Mouse (Mus musculus) gastrocnemius, postnatal 4 days (tissue): ENCODE measurements around the gene Zfp628. TPM values are rescaled to one million over a fixed set of nuclear protein-coding genes. Genes with fewer than 3 reads are reported as not detected.

Experiments
- DNase-seq, 2 experiments: peaks; one replicate each; pipeline ENCODE4 v3.0.0; 2021 to 2022; ENCODE audit warnings: low spot score in 2 of 2, mixed read lengths in 2 of 2
- total RNA-seq, 2 experiments: library from RNA; stranded (reverse); gene quantifications; 2 replicates each; pipeline ENCODE4 v1.2.3; 2021

The Zfp628 gene
- total RNA-seq, 2 experiments from 2014 or later, result 14.0 to 14.6 TPM

GRCm38 (mm10) chr7:4937392-4937791 is 22.4 kb downstream of the Zfp628 start:
- no peak for DNase-seq

GRCm38 (mm10) chr7:4938456-4938855 is 23.4 kb downstream of the Zfp628 start:
- peak in 1 of 2 experiments; percentile 78 for DNase-seq

- DNase-seq, result peak; percentile 69 to 79
Measured at GRCm38 (mm10) chr7:4940068-4940479, 25.1 kb downstream of the Zfp628 start.

- no peak for DNase-seq
Measured at GRCm38 (mm10) chr7:4942673-4943072, 27.7 kb downstream of the Zfp628 start.

GRCm38 (mm10) chr7:4943223-4943815 is 28.3 kb downstream of the Zfp628 start:
- peak; percentile 84 to 89 for DNase-seq

- DNase-seq, result peak in 1 of 2 experiments; percentile 83
Measured at GRCm38 (mm10) chr7:4947855-4948254, 32.8 kb downstream of the Zfp628 start.

- no peak for DNase-seq
Measured at GRCm38 (mm10) chr7:4948386-4948785, 33.4 kb downstream of the Zfp628 start.

- DNase-seq, result no peak
Measured at GRCm38 (mm10) chr7:4950561-4951342, 35.7 kb downstream of the Zfp628 start.

GRCm38 (mm10) chr7:4953815-4954445 is 38.9 kb downstream of the Zfp628 start:
- DNase-seq, result no peak

GRCm38 (mm10) chr7:4957361-4957760 is 42.3 kb downstream of the Zfp628 start:
- no peak for DNase-seq

GRCm38 (mm10) chr7:4963527-4963926 is 48.5 kb downstream of the Zfp628 start:
- DNase-seq, result peak in 1 of 2 experiments; percentile 17

GRCm38 (mm10) chr7:4964272-4964671 is 49.3 kb downstream of the Zfp628 start, which contains the start of gene Sbk2:
Sbk2 (minus strand) TSS chr7:4964406.
- peak; percentile 66 to 85 for DNase-seq

- no peak for DNase-seq
Measured at GRCm38 (mm10) chr7:4964988-4965387, 50.0 kb downstream of the Zfp628 start.

- DNase-seq, result no peak
Measured at GRCm38 (mm10) chr7:4971068-4971467, 56.1 kb downstream of the Zfp628 start, which contains the start of gene Sbk3. Sbk3 (minus strand) TSS chr7:4971168.

Other genes with a start within 250 kb of the Zfp628 start
- 10 to 100 TPM; 25.7 to 27.8 TPM for gene Hspbp1, start 230.1 kb upstream of the Zfp628 start, total RNA-seq
- 1 to 10 TPM; 6.7 to 7.3 TPM for gene Brsk1, start 224.6 kb upstream of the Zfp628 start, total RNA-seq
- under 1 TPM; 0.13 to 0.29 TPM for gene Tmem150b, start 190.0 kb upstream of the Zfp628 start, total RNA-seq
- gene Kmt5c, start 175.1 kb upstream of the Zfp628 start, total RNA-seq, result 10 to 100 TPM; 33.2 to 39.2 TPM
- 1 to 10 TPM; 7.6 to 8.0 TPM for gene Cox6b2, start 162.1 kb upstream of the Zfp628 start, total RNA-seq
- not detected for gene Fam71e2, start 143.9 kb upstream of the Zfp628 start, total RNA-seq
- gene Il11, start 132.4 kb upstream of the Zfp628 start, total RNA-seq, result under 1 TPM; 0.18 to 0.29 TPM
- gene Tmem190, start 132.3 kb upstream of the Zfp628 start, total RNA-seq, result not detected
- gene Tmem238, start 125.6 kb upstream of the Zfp628 start, total RNA-seq, result 1 to 10 TPM; 3.7 to 5.2 TPM
- gene Rpl28, start 122.3 kb upstream of the Zfp628 start, total RNA-seq, result 1,000 to 10,000 TPM; 1,080 to 1,143 TPM
- 100 to 1,000 TPM; 122 to 140 TPM for gene Ube2s, start 102.6 kb upstream of the Zfp628 start, total RNA-seq
- gene Shisa7, start 70.5 kb upstream of the Zfp628 start, total RNA-seq, result under 1 TPM in 1 of 2 experiments, not detected in 1; 0.05 TPM
- 1 to 10 TPM; 2.3 to 2.5 TPM for gene Isoc2b, start 45.0 kb upstream of the Zfp628 start, total RNA-seq
- gene Isoc2a, start 38.1 kb upstream of the Zfp628 start, total RNA-seq, result 10 to 100 TPM; 10.7 to 11.7 TPM
- not detected for gene Gm36210, start 8.7 kb upstream of the Zfp628 start, total RNA-seq
- 1 to 10 TPM; 4.6 to 5.2 TPM for gene Nat14, start 6.8 kb downstream of the Zfp628 start, total RNA-seq
- gene Ssc5d, start 10.6 kb downstream of the Zfp628 start, total RNA-seq, result 10 to 100 TPM; 67.3 to 73.3 TPM
- 10 to 100 TPM; 13.0 to 15.9 TPM for gene Sbk2, start 49.2 kb downstream of the Zfp628 start, total RNA-seq
- gene Sbk3, start 56.0 kb downstream of the Zfp628 start, total RNA-seq, result under 1 TPM in 1 of 2 experiments, not detected in 1; 0.13 TPM
- 10 to 100 TPM; 17.9 to 22.2 TPM for gene Zfp579, start 80.9 kb downstream of the Zfp628 start, total RNA-seq
- 1 to 10 TPM; 9.0 to 9.6 TPM for gene Zfp524, start 99.2 kb downstream of the Zfp628 start, total RNA-seq
- gene Fiz1, start 99.5 kb downstream of the Zfp628 start, total RNA-seq, result 10 to 100 TPM; 25.5 to 28.9 TPM
- not detected for gene Gm44973, start 100.3 kb downstream of the Zfp628 start, total RNA-seq
- gene Zfp865, start 105.2 kb downstream of the Zfp628 start, total RNA-seq, result 10 to 100 TPM; 24.5 to 27.4 TPM
- under 1 TPM; 0.80 to 0.91 TPM for gene Ccdc106, start 105.3 kb downstream of the Zfp628 start, total RNA-seq
- not detected for gene 4632433K11Rik, start 118.9 kb downstream of the Zfp628 start, total RNA-seq
- gene Zfp784, start 123.2 kb downstream of the Zfp628 start, total RNA-seq, result 1 to 10 TPM; 5.8 to 6.6 TPM
- gene Zfp580, start 136.3 kb downstream of the Zfp628 start, total RNA-seq, result 10 to 100 TPM; 10.1 to 11.6 TPM
- gene U2af2, start 146.9 kb downstream of the Zfp628 start, total RNA-seq, result 100 to 1,000 TPM; 117 to 127 TPM
- 100 to 1,000 TPM; 112 to 117 TPM for gene Epn1, start 165.0 kb downstream of the Zfp628 start, total RNA-seq
- gene Rfpl4, start 201.7 kb downstream of the Zfp628 start, total RNA-seq, result not detected
- 1 to 10 TPM in 1 of 2 experiments, under 1 TPM in 1; 0.54 to 1.8 TPM for gene Rasl2-9, start 210.7 kb downstream of the Zfp628 start, total RNA-seq
- not detected for gene Vmn1r55, start 234.5 kb downstream of the Zfp628 start, total RNA-seq